Mouse (Mus musculus): ENCODE results near the gene Chrm3. TPM values are rescaled to one million over a fixed set of nuclear protein-coding genes. Genes with fewer than 3 reads are reported as not detected.

Gene Chrm3
- polyA plus RNA-seq, 1 experiment from 2014 or later = 4.4 TPM

GRCm38 (mm10) chr13:9898664-9899369 is 461.8 kb downstream of the Chrm3 start:
- WGBS = 72% methylated on average over 3 of the region's 3 CpGs
- ATAC-seq (ENCODE audit: insufficient read depth, low FRiP score, low read depth) = no peak
- H3K9ac ChIP-seq = no peak overlapping the region
- no peak overlapping the region for H3K4me3 ChIP-seq (replicated peaks)
- no peaks in the 10 kb centered on the region for H3K4me1 ChIP-seq
- no peaks in the 10 kb centered on the region for H3K27me3 ChIP-seq (replicated peaks)
- H3K9me3 ChIP-seq = no peaks in the 10 kb centered on the region
- H3K36me3 ChIP-seq = no peaks in the 10 kb centered on the region
- no peak overlapping the region for H3K27ac ChIP-seq
- H3K4me2 ChIP-seq = no peak overlapping the region

GRCm38 (mm10) chr13:9897231-9897630 is 463.4 kb downstream of the Chrm3 start:
- WGBS = 32% methylated on average over 1 of the region's 1 CpGs
- no peaks in the 10 kb centered on the region for H3K27me3 ChIP-seq (replicated peaks)
- H3K36me3 ChIP-seq = no peaks in the 10 kb centered on the region
- no peak for ATAC-seq (ENCODE audit: insufficient read depth, low FRiP score, low read depth)
- no peak overlapping the region for H3K4me3 ChIP-seq (replicated peaks)
- H3K27ac ChIP-seq = no peak overlapping the region
- no peak overlapping the region for H3K4me2 ChIP-seq
- no peak overlapping the region for H3K9ac ChIP-seq
- no peaks in the 10 kb centered on the region for H3K4me1 ChIP-seq
- no peaks in the 10 kb centered on the region for H3K9me3 ChIP-seq

- Histone ChIP-seq H3K36me3 (no peaks in the 10 kb centered on the region), H3K9me3 (no peaks in the 10 kb centered on the region), H3K9ac (no peak overlapping the region), H3K4me1 (no peaks in the 10 kb centered on the region), H3K27me3 (replicated peaks) (no peaks in the 10 kb centered on the region), H3K4me3 (replicated peaks) (no peak overlapping the region), H3K27ac (no peak overlapping the region), H3K4me2 (no peak overlapping the region)
- ATAC-seq (ENCODE audit: insufficient read depth, low FRiP score, low read depth) = no peak
- WGBS = 83% methylated on average over 11 of the region's 11 CpGs
These were observed 465.5 kb downstream of the Chrm3 start for GRCm38 (mm10) chr13:9895045-9895625.

- Histone ChIP-seq H3K4me2 (no peak overlapping the region), H3K27me3 (replicated peaks) (no peaks in the 10 kb centered on the region), H3K9me3 (no peaks in the 10 kb centered on the region), H3K4me1 (no peaks in the 10 kb centered on the region), H3K36me3 (no peaks in the 10 kb centered on the region), H3K27ac (no peak overlapping the region), H3K9ac (no peak overlapping the region), H3K4me3 (replicated peaks) (no peak overlapping the region)
- 73% methylated on average over 1 of the region's 1 CpGs for WGBS
- no peak for ATAC-seq (ENCODE audit: insufficient read depth, low FRiP score, low read depth)
These were observed 469.6 kb downstream of the Chrm3 start for GRCm38 (mm10) chr13:9891088-9891487.

- H3K27ac ChIP-seq = no peak overlapping the region
These were observed 470.2 kb downstream of the Chrm3 start for GRCm38 (mm10) chr13:9890460-9890859.

GRCm38 (mm10) chr13:9889954-9890353 is 470.7 kb downstream of the Chrm3 start:
- H3K36me3 ChIP-seq = no peaks in the 10 kb centered on the region
- no peak overlapping the region for H3K4me3 ChIP-seq (replicated peaks)
- no peak for ATAC-seq (ENCODE audit: insufficient read depth, low FRiP score, low read depth)
- H3K9ac ChIP-seq = no peak overlapping the region
- H3K4me2 ChIP-seq = no peak overlapping the region
- no peak overlapping the region for H3K27ac ChIP-seq
- no peaks in the 10 kb centered on the region for H3K4me1 ChIP-seq
- no peaks in the 10 kb centered on the region for H3K27me3 ChIP-seq (replicated peaks)
- H3K9me3 ChIP-seq = no peaks in the 10 kb centered on the region
- WGBS = 63% methylated on average over 1 of the region's 1 CpGs

More at GRCm38 (mm10) chr13:9890460-9890859, 470.2 kb downstream of the Chrm3 start:
- Histone ChIP-seq H3K4me1 (no peaks in the 10 kb centered on the region), H3K9ac (no peak overlapping the region), H3K4me2 (no peak overlapping the region), H3K36me3 (no peaks in the 10 kb centered on the region), H3K27me3 (replicated peaks) (no peaks in the 10 kb centered on the region), H3K4me3 (replicated peaks) (no peak overlapping the region), H3K9me3 (no peaks in the 10 kb centered on the region)
- 72% methylated on average over 5 of the region's 5 CpGs for WGBS
- ATAC-seq (ENCODE audit: insufficient read depth, low FRiP score, low read depth) = no peak

- 67% methylated on average over 5 of the region's 5 CpGs for WGBS
- Histone ChIP-seq H3K9me3 (no peaks in the 10 kb centered on the region), H3K27ac (no peak overlapping the region), H3K36me3 (no peaks in the 10 kb centered on the region), H3K27me3 (replicated peaks) (no peaks in the 10 kb centered on the region), H3K4me2 (no peak overlapping the region), H3K4me1 (no peaks in the 10 kb centered on the region), H3K4me3 (replicated peaks) (no peak overlapping the region), H3K9ac (no peak overlapping the region)
- no peak for ATAC-seq (ENCODE audit: insufficient read depth, low FRiP score, low read depth)
These were observed 472.4 kb downstream of the Chrm3 start for GRCm38 (mm10) chr13:9888284-9888683.

GRCm38 (mm10) chr13:9887261-9887660 is 473.4 kb downstream of the Chrm3 start:
- no peaks in the 10 kb centered on the region for H3K36me3 ChIP-seq
- ATAC-seq (ENCODE audit: insufficient read depth, low FRiP score, low read depth) = no peak
- no peak overlapping the region for H3K4me2 ChIP-seq
- H3K27me3 ChIP-seq (replicated peaks) = no peaks in the 10 kb centered on the region
- 84% methylated on average over 5 of the region's 5 CpGs for WGBS
- no peak overlapping the region for H3K27ac ChIP-seq
- H3K4me3 ChIP-seq (replicated peaks) = no peak overlapping the region
- no peaks in the 10 kb centered on the region for H3K9me3 ChIP-seq
- H3K4me1 ChIP-seq = no peaks in the 10 kb centered on the region
- H3K9ac ChIP-seq = no peak overlapping the region

- Histone ChIP-seq H3K27me3 (replicated peaks) (no peaks in the 10 kb centered on the region), H3K27ac (no peak overlapping the region), H3K9me3 (no peaks in the 10 kb centered on the region), H3K4me2 (no peak overlapping the region), H3K4me3 (replicated peaks) (no peak overlapping the region), H3K4me1 (no peaks in the 10 kb centered on the region), H3K36me3 (no peaks in the 10 kb centered on the region), H3K9ac (no peak overlapping the region)
- WGBS = 53% methylated on average over 6 of the region's 6 CpGs
- no peak for ATAC-seq (ENCODE audit: insufficient read depth, low FRiP score, low read depth)
These were observed 474.0 kb downstream of the Chrm3 start for GRCm38 (mm10) chr13:9886465-9887135.

- peak; percentile 90; the same call in 1 of the 2 replicates for ATAC-seq (ENCODE audit: insufficient read depth, low FRiP score, low read depth)
- Histone ChIP-seq H3K36me3 (no peaks in the 10 kb centered on the region), H3K27ac (peak overlapping the region; percentile 0; the same call in 1 of the 2 replicates), H3K27me3 (replicated peaks) (no peaks in the 10 kb centered on the region), H3K9me3 (no peaks in the 10 kb centered on the region), H3K4me1 (no peaks in the 10 kb centered on the region), H3K9ac (no peak overlapping the region), H3K4me2 (0 out of 2 replicates have a peak overlapping the region, but pooled peaks have one; percentile 3), H3K4me3 (replicated peaks) (no peak overlapping the region)
- 38% methylated on average over 15 of the region's 15 CpGs for WGBS
These were observed 478.0 kb downstream of the Chrm3 start for GRCm38 (mm10) chr13:9882362-9883282.

GRCm38 (mm10) chr13:9881930-9882329 is 478.7 kb downstream of the Chrm3 start:
- H3K4me1 ChIP-seq = no peaks in the 10 kb centered on the region
- H3K4me2 ChIP-seq = no peak overlapping the region
- H3K36me3 ChIP-seq = no peaks in the 10 kb centered on the region
- H3K27me3 ChIP-seq (replicated peaks) = no peaks in the 10 kb centered on the region
- H3K27ac ChIP-seq = no peak overlapping the region
- WGBS = 35% methylated on average over 4 of the region's 4 CpGs
- 0 out of 2 replicates have a peak, but pooled peaks have one; percentile 14 for ATAC-seq (ENCODE audit: insufficient read depth, low FRiP score, low read depth)
- no peak overlapping the region for H3K4me3 ChIP-seq (replicated peaks)
- H3K9ac ChIP-seq = no peak overlapping the region
- no peaks in the 10 kb centered on the region for H3K9me3 ChIP-seq

Data from stomach, embryonic 15.5 days (tissue).